Mouse (Mus musculus) macrophage (primary cell): ENCODE results near the gene Tmprss13. TPM values are rescaled to one million over a fixed set of nuclear protein-coding genes. Genes with fewer than 3 reads are reported as not detected.

ENCODE experiments used
- H3K27ac ChIP-seq: fragments of 350-480 bp; formaldehyde crosslinking; 2 replicates; pipeline ENCODE4 v1.9.0; 2021
- H3K36me3 ChIP-seq: fragments of 350-480 bp; formaldehyde crosslinking; 2 replicates; pipeline ENCODE4 v1.9.0; 2021; ENCODE audit errors: inconsistent target
- H3K4me3 ChIP-seq: fragments of 350-480 bp; formaldehyde crosslinking; 2 replicates; pipeline ENCODE4 v1.9.0; 2021; ENCODE audit errors: inconsistent target
- H3K79me2 ChIP-seq: fragments of 350-480 bp; formaldehyde crosslinking; 2 replicates; pipeline ENCODE4 v1.9.0; 2021; ENCODE audit errors: inconsistent target
- WGBS: methylation state at CpG from one replicate; pipeline ENCODE4 v1.1.7; 2026; ENCODE audit warnings: inconsistent platforms; ENCODE audit not compliant: missing documents; 5-methylcytosine and 5-hydroxymethylcytosine counted together
- polyA plus RNA-seq: library from polyadenylated mRNA; stranded (reverse); fragments of 250-400 nt; gene quantifications from 3 replicates; pipeline ENCODE4 v1.2.4, GENCODE M21; 2018; ENCODE audit warnings: inconsistent platforms

The Tmprss13 gene
- polyA plus RNA-seq, 1 experiment from 2014 or later = not detected

DNA sequence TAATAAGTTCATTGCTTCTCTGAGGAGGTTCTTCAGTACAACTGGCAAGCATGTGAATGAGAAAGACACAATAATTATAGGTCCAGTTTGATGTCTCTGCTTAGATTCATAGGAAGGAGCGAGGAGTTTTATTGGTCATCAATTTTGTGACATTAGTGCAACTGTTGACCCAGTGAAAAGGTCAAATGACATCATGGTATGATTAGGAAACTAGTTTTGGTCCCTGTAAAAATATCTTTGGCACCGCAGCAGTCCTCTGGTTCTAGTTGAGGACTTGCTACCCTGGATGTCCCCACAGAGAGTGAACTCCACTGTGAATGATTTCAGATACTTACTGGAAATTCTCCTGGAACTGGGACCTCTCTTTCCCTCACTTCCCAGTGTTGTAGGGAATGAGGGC lies 36.3 kb downstream of the Tmprss13 start:
- 92% methylated on average over 2 of the region's 2 CpGs for WGBS
- Histone ChIP-seq H3K4me3 (no peak overlapping the region), H3K27ac (no peak overlapping the region), H3K36me3 (no peaks in the 10 kb centered on the region), H3K79me2 (no peaks in the 10 kb centered on the region)

DNA sequence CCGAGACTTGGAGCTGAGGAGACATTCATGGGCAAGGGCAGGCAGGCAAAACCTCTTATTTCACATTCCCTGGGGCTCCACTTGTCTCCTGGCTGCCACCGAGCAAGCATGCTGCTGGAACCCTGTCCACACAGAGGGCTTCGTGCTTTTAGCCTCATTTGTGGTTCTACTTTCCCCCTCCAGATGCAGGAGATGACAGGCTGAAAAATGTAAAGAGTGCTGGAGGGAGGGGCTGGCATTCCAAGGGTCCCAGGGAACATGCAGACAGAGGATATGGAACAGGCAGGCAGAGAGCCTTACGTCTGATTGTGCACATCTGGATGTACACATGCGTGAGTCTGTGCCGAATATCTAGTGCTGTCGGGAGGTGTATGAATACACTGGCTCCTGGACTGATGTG lies 39.5 kb downstream of the Tmprss13 start:
- Histone ChIP-seq H3K36me3 (no peaks in the 10 kb centered on the region), H3K4me3 (no peak overlapping the region), H3K79me2 (no peaks in the 10 kb centered on the region), H3K27ac (no peak overlapping the region)
- WGBS = 95% methylated on average over 7 of the region's 7 CpGs

DNA sequence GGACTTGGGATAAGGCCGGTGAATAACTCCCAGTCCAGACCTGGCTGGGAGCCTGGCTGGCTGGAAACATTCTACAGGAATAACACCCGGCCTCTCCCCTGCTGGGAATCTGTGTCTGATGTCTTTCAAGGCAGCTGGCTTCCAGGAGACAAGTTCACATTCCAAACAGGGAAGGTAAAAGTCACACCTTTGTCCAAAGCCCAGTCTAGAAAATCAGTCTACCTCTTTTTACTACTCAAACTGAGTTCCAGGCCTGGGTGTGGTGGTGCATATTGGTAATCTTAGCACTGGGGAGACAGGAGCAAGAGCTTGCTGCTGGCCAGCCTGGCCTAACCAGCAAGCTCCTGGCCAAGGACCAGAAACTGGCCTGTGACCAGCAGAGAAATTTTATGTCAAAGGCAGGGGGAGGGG lies 43.2 kb downstream of the Tmprss13 start:
- WGBS = 92% methylated on average over 2 of the region's 2 CpGs
- H3K36me3 ChIP-seq = no peaks in the 10 kb centered on the region
- no peak overlapping the region for H3K4me3 ChIP-seq
- H3K27ac ChIP-seq = no peak overlapping the region
- no peaks in the 10 kb centered on the region for H3K79me2 ChIP-seq

DNA sequence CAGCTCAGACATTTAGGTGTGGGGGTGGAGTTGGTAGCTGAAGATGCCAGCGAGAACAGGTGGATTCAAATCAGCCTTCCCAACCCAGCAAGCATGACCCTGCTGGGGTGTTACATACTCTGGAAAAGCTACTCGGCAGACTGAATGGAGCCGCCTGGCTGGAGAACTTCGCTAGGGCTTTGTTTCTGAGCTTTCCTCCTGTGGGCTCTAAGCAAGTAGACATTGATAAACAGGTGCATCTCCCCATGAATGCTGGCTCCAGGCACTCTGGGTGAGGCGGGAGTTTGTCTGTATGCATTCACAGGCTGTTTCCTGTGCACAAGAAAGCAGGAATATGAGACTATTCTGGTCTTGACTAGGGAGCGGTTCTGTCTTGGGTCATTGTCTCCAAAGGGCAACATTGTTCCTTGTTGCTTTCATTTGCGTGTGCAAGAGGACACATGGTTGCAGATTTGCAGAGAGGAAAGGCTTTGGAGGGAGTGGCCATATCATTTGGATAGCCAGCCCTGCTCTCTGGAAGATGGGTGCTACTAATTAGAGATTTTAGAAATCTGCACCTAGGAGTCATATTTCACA lies 44.8 kb downstream of the Tmprss13 start:
- H3K27ac ChIP-seq = no peak overlapping the region
- WGBS = 79% methylated on average over 7 of the region's 7 CpGs
- H3K36me3 ChIP-seq = no peaks in the 10 kb centered on the region
- H3K79me2 ChIP-seq = no peaks in the 10 kb centered on the region
- H3K4me3 ChIP-seq = no peak overlapping the region

DNA sequence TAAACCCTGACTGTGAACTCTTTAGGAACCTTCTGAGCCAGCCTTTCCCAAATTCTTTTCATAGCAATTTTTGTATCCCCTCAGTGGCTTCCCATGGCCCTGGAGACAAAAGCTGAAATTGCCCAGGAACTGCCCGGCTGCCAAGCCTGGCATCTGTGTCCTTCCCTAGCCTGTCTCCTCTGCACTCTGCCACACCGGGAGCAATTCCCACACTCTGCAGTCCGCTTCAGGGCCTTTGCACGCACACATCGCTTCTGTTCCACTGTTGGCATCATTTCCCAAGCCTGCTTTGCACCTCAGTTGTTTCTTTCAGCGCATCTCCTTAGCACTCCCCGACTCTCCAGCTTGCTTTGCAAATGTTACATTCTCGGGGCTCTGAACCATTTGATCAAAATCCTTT lies 48.8 kb downstream of the Tmprss13 start:
- Histone ChIP-seq H3K4me3 (no peak overlapping the region), H3K27ac (no peak overlapping the region), H3K79me2 (no peaks in the 10 kb centered on the region), H3K36me3 (no peaks in the 10 kb centered on the region)
- 84% methylated on average over 8 of the region's 8 CpGs for WGBS

DNA sequence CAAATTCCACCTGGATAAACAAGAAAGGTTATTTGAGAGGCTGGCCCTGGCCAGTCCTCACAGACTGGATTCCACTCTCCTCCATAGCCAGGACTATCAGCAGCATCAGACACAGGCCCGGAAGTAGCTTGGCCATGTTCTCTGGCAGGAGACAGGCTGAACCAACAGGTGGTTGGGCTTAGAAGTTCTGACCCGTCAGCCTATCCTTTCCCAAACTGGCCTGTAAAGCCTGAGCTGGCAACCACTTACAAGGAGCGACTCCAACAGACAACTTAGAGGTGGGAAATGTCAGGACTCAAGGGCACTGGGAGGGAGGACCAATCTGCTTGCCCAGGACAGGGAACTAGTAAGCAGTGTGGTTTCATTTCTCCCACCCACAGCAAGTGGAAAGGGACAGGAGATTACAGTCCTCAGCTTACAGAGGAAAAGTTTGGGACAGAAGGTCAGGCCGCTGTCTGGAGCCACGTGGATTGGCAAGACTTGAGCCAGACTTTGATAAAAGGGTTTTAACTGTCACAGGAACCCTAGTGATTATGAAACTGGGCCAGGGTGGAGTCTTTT lies 49.5 kb downstream of the Tmprss13 start:
- WGBS = 69% methylated on average over 5 of the region's 5 CpGs
- no peaks in the 10 kb centered on the region for H3K36me3 ChIP-seq

DNA sequence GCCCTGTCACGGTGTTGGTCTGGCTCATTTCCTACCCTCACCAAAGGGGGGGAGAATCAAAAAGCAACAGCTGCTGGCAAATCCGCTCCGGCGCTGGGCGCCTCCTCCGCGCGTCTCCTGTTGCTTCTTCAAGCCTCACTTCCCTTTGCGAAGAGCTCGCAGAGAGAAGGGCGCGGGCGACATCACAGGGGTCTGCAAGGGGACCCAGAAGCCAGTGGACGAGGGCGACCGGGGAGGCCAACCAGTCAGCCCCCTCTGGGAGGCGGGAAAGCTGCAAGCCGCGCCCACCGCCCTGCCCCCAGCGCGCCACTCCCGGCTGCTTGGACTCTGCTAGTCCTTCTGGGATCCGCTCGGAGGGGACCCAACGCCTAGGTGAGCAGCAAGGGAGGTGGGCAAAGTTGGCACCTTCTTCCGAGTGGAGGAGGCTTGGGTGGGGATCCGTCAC lies 51.2 kb downstream of the Tmprss13 start, which contains the start of gene Fxyd6:
TSS of gene Fxyd6 (plus strand) at position 69 of the 445 bp plus-strand sequence.
- no peaks in the 10 kb centered on the region for H3K36me3 ChIP-seq
- H3K27ac ChIP-seq = no peak within 1 kb of the TSS
- no peak within 1 kb of the TSS for H3K4me3 ChIP-seq
- 3% methylated on average over 26 of the region's 28 CpGs for WGBS
- H3K79me2 ChIP-seq = no peaks in the 10 kb centered on the region

More for the DNA sequence above, 49.5 kb downstream of the Tmprss13 start:
- H3K27ac ChIP-seq = no peak overlapping the region
- no peaks in the 10 kb centered on the region for H3K79me2 ChIP-seq
- no peak overlapping the region for H3K4me3 ChIP-seq

DNA sequence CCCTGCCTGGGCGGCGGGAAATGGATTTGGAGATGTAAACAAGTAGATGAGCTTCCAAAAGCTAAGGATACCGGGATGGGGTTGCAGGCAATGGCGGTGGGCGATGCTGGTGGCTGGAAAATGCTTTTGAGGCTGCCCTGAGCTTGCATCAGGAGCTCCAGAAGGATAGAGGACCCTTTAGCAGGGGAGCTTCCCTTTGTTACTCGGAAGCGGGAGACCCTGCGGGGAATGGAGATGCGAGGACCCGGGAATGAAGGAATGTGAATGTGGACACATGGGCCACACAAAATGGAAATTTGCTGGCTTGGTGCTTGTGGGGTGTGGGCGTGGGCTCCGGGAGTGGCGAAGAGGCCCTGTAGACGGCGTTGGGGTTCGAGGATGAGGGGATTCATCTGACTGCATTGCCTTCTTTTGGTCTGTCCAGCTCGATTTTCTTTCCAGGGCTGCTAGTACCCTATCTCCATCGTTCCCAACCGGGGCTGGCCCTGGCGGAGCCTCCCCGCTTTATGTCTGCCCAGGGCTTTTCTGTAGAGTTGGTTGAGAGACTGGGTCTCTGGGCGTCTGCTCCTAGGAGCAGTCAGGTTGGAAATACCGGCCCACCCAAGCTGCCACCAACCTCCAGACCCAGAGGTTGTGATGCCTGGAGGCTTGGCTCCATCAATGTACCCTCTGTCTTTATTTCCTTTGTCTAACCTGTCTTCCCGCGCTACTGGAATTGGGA lies 51.9 kb downstream of the Tmprss13 start:
- no peaks in the 10 kb centered on the region for H3K36me3 ChIP-seq
- 37% methylated on average over 25 of the region's 25 CpGs for WGBS
- no peaks in the 10 kb centered on the region for H3K79me2 ChIP-seq
- H3K27ac ChIP-seq = no peak overlapping the region
- no peak overlapping the region for H3K4me3 ChIP-seq

DNA sequence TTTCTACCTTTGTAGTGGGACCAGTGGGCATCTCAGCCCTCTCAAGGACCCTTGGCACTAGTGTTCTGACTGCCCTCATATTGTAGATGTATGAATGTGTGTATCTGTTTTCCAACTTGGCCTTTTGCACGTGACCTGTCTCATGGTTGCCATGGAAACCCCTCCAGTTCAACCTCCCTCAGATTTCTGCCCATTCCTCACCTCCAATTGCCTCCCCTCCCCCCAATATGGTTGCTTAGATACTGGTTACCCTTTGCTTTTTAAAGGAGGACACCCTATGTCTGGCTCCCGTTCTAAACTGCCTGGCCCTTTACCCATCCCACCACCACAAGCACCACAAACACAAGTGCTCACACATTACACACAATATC lies 52.4 kb downstream of the Tmprss13 start:
- no peak overlapping the region for H3K4me3 ChIP-seq
- no peaks in the 10 kb centered on the region for H3K79me2 ChIP-seq
- no peaks in the 10 kb centered on the region for H3K36me3 ChIP-seq
- no peak overlapping the region for H3K27ac ChIP-seq
- WGBS = 71% methylated on average over 2 of the region's 2 CpGs

DNA sequence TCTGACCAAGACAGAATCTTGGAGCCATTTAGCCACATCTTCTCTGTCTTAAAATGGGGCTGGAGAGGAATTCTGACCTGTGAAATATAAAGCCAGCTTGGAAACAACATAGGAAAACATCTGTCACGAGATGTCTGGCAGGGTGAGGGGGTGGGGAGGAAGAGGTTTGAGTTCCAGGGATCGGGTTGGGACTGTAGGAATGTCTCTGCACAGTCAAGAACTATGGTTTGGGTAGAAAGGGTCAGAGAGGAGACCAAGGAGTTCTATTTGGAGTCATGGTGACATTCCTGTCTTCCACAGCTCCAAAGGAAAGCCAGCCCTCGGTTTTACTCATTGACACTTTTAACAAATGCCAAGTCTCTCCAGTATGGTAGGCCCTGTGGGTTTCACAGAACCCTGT lies 55.0 kb downstream of the Tmprss13 start:
- 90% methylated on average over 3 of the region's 3 CpGs for WGBS
- Histone ChIP-seq H3K36me3 (no peaks in the 10 kb centered on the region), H3K4me3 (no peak overlapping the region), H3K79me2 (no peaks in the 10 kb centered on the region), H3K27ac (no peak overlapping the region)

DNA sequence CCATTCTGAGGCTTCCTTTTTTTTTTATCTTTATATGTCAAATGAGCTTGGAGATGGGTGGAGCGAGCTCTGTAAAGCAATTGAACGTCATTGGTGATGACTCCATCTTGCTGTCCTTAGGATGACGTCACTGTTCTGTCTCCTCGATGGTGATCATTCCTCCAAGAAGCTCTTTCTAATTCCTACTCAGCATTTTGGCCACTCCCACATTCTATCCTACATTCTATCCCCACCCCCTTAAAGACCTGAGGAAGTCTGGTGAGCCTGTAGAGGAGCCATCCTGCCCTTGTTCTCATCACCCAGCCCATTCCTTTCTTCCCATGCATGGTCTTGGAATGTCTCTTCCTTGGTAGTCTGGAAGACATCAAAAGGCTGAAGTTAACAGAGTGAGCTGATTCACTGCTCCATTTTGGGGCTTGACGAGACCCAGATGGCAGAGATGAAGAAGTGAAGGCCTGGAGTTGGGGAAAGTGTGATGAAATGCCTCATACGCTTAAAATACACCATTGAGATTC lies 56.1 kb downstream of the Tmprss13 start:
- no peaks in the 10 kb centered on the region for H3K36me3 ChIP-seq

DNA sequence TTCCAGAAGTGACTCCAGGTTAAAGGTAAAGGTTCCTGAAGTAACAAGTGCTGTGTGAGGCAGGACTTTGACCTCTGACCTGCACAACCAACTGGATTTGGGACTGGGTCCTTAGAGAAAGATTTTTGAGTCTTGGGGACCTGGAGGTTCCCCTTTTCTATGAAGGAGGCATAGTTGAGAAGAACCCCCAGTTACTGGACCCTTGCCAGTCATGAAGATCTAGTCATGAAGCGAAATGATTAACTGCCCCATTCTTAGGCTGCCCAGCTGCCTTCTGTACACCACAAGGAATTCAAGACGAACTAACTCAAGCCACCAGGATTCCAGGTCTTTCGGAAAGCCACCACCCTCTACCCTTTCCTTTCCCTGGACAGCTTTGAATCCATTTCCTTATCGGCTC lies 57.5 kb downstream of the Tmprss13 start:
- Histone ChIP-seq H3K79me2 (no peaks in the 10 kb centered on the region), H3K4me3 (no peak overlapping the region), H3K36me3 (no peaks in the 10 kb centered on the region), H3K27ac (no peak overlapping the region)
- 61% methylated on average over 4 of the region's 4 CpGs for WGBS

More for the DNA sequence above, 56.1 kb downstream of the Tmprss13 start:
- Histone ChIP-seq H3K27ac (no peak overlapping the region), H3K4me3 (no peak overlapping the region), H3K79me2 (no peaks in the 10 kb centered on the region)
- 85% methylated on average over 6 of the region's 6 CpGs for WGBS

DNA sequence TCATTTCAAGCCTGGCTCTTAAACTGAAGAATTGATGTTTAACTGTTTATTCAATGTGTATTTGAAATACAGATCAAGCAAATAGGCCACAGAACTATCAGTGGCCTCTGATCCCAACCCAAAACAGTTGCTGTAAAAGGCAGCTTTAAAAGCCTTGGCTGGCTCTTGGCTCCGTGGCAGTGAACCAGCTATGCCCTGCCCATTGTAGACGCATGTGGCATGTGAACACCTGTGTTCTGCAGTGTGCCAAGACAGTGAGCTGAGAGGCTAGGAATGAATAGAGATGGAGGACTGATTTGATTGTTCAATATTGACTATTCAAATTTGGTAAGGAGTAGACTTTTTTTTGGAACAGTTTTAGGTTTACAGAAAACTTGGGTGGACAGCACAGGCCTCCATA lies 58.0 kb downstream of the Tmprss13 start:
- WGBS = 83% methylated on average over 2 of the region's 2 CpGs
- Histone ChIP-seq H3K4me3 (no peak overlapping the region), H3K79me2 (no peaks in the 10 kb centered on the region), H3K27ac (no peak overlapping the region), H3K36me3 (no peaks in the 10 kb centered on the region)

DNA sequence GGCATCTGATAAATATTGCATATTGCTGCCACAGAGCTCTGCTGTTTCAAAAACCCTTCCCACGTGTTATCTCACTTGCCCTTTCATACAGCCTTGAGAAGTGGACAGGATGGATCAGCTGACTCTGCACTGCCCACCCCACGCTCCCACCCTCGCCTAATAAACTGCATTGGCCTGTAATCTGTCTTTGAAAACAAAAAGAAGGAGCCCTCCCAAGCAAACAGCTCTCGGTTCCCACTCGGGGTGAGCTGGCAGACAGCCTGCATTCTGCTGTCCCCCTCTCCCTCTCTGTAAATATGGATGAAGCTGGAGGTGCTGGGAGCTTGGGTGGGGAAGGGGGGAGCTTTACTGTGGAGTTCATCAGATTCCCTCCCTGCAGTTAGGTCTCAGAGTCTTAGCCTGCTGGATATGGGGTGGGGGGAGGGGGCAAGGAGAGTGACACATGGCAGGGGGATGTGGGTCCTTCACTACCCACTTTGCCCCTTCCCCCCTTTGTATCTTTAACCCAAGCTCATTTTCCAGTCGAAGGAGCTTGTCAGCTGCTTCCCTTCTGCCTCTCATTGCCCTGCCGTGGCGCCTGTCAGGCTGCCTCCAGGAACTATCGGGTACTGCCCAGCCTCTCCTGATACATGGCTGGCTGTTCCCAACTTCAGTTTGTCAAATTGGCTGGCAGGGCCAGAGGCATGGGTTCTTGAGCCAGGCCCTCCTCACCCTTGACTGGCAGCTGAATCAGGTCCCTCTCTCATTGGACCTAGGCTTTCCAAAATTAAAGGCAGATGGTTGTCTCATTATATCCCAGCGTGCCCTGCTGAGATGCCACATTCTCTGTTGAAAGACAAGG lies 61.7 kb downstream of the Tmprss13 start:
- 76% methylated on average over 8 of the region's 10 CpGs for WGBS
- H3K79me2 ChIP-seq = no peaks in the 10 kb centered on the region
- H3K4me3 ChIP-seq = no peak overlapping the region
- no peak overlapping the region for H3K27ac ChIP-seq
- H3K36me3 ChIP-seq = no peaks in the 10 kb centered on the region
